Mouse (Mus musculus) midbrain, embryonic 15.5 days (tissue): ENCODE measurements around the gene Ston1. TPM values are rescaled to one million over a fixed set of nuclear protein-coding genes. Genes with fewer than 3 reads are reported as not detected.
A peak's percentile ranks its signal among the peaks of the same experiment; 100 is the strongest.

ENCODE experiments used
- ATAC-seq: fragments of 200-750 bp; cut with Nextera tagmentation; replicated peaks from 2 replicates; pipeline ENCODE4 v1.8.0; 2017; ENCODE audit warnings: moderate TSS enrichment
- H3K27ac ChIP-seq: fragments of 300-500 bp; sonication (generic); 2 replicates; pipeline ENCODE4 v1.5.1; 2015; ENCODE audit warnings: mild to moderate bottlenecking, inconsistent platforms
- H3K27me3 ChIP-seq: fragments of 300-500 bp; sonication (generic); replicated peaks from 2 replicates; pipeline ENCODE4 v1.6.1; 2015; ENCODE audit warnings: inconsistent platforms
- H3K36me3 ChIP-seq: fragments of 300-500 bp; sonication (generic); replicated peaks from 2 replicates; pipeline ENCODE4 v1.6.1; 2015; ENCODE audit warnings: inconsistent platforms
- H3K4me1 ChIP-seq: fragments of 300-500 bp; sonication (generic); 2 replicates; pipeline ENCODE4 v1.6.1; 2015; ENCODE audit warnings: inconsistent platforms
- H3K4me2 ChIP-seq: fragments of 300-500 bp; sonication (generic); 2 replicates; pipeline ENCODE4 v1.6.1; 2015; ENCODE audit warnings: inconsistent platforms, mild to moderate bottlenecking, moderate library complexity
- H3K4me3 ChIP-seq: fragments of 300-500 bp; sonication (generic); 2 replicates; pipeline ENCODE4 v1.5.1; 2015; ENCODE audit warnings: mild to moderate bottlenecking, inconsistent platforms
- H3K9ac ChIP-seq: fragments of 300-500 bp; sonication (generic); 2 replicates; pipeline ENCODE4 v1.6.1; 2015; ENCODE audit warnings: mild to moderate bottlenecking, inconsistent platforms
- H3K9me3 ChIP-seq: fragments of 300-500 bp; sonication (generic); 2 replicates; pipeline ENCODE4 v1.6.1; 2016; ENCODE audit warnings: inconsistent platforms
- WGBS: fragments of 180-500 bp; shearing (Covaris S2); methylation state at CpG from one replicate; pipeline ENCODE4 v1.1.7; 2015; ENCODE audit warnings: mixed read lengths; 5-methylcytosine and 5-hydroxymethylcytosine counted together
- polyA plus RNA-seq: library from polyadenylated mRNA; unstranded; fragments of >200 nt; fragmentation: Nextera tagmentation; extraction: Ambion mirVana; gene quantifications from 2 replicates; pipeline ENCODE4 v1.2.1, GENCODE M21; 2015

Gene Ston1
- polyA plus RNA-seq, 1 experiment from 2014 or later: 2.1 TPM

- Histone ChIP-seq H3K36me3 (no peaks in the 10 kb centered on the region), H3K27me3 (no peaks in the 10 kb centered on the region), H3K9me3 (no peaks in the 10 kb centered on the region), H3K9ac (no peak overlapping the region), H3K27ac (no peak overlapping the region), H3K4me2 (no peak overlapping the region), H3K4me1 (peaks cover 9% of the 10 kb centered on the region), H3K4me3 (no peak overlapping the region)
- no peak for ATAC-seq
- WGBS: 77% methylated on average over 4 of the region's 4 CpGs
Observed at GRCm38 (mm10) chr17:88596068-88596467, 1.4 kb upstream of the Ston1 start.

- no peaks in the 10 kb centered on the region for H3K36me3 ChIP-seq
- H3K27ac ChIP-seq: no peak overlapping the region; the same call in 1 of the 2 replicates
- 30% methylated on average over 16 of the region's 16 CpGs for WGBS
- H3K4me3 ChIP-seq: peak overlapping the region; percentile 51
- no peak; the same call in 1 of the 2 replicates for ATAC-seq
- peak overlapping the region; percentile 90 for H3K4me2 ChIP-seq
- peak overlapping the region; percentile 55; the same call in 1 of the 2 replicates for H3K9ac ChIP-seq
- no peaks in the 10 kb centered on the region for H3K9me3 ChIP-seq
- H3K27me3 ChIP-seq: no peaks in the 10 kb centered on the region
- peaks cover 9% of the 10 kb centered on the region for H3K4me1 ChIP-seq
Observed at GRCm38 (mm10) chr17:88596544-88597221, 801 bp upstream of the Ston1 start.

GRCm38 (mm10) chr17:88598056-88598420 is 554 bp downstream of the Ston1 start:
- Histone ChIP-seq H3K27ac (peak overlapping the region; percentile 72; the same call in 1 of the 2 replicates), H3K4me2 (peak overlapping the region; percentile 90), H3K4me1 (peaks cover 9% of the 10 kb centered on the region), H3K9me3 (no peaks in the 10 kb centered on the region), H3K36me3 (no peaks in the 10 kb centered on the region), H3K9ac (peak overlapping the region; percentile 55), H3K4me3 (peak overlapping the region; percentile 51), H3K27me3 (no peaks in the 10 kb centered on the region)
- no peak for ATAC-seq
- WGBS: 10% methylated on average over 5 of the region's 5 CpGs

- Histone ChIP-seq H3K4me2 (0 out of 2 replicates have a peak overlapping the region, but pooled peaks have one; percentile 8), H3K27me3 (no peaks in the 10 kb centered on the region), H3K4me3 (no peak overlapping the region), H3K9ac (no peak overlapping the region), H3K36me3 (no peaks in the 10 kb centered on the region), H3K9me3 (no peaks in the 10 kb centered on the region), H3K27ac (no peak overlapping the region), H3K4me1 (peaks cover 9% of the 10 kb centered on the region)
- WGBS: 21% methylated on average over 14 of the region's 14 CpGs
- no peak for ATAC-seq
Observed at GRCm38 (mm10) chr17:88598570-88599368, 1.3 kb downstream of the Ston1 start.

GRCm38 (mm10) chr17:88600492-88601026 is 3.1 kb downstream of the Ston1 start:
- WGBS: 89% methylated on average over 8 of the region's 8 CpGs
- no peak for ATAC-seq
- H3K4me1 ChIP-seq: peaks cover 9% of the 10 kb centered on the region
- H3K27ac ChIP-seq: no peak overlapping the region
- no peak overlapping the region for H3K9ac ChIP-seq
- no peak overlapping the region for H3K4me2 ChIP-seq
- H3K27me3 ChIP-seq: no peaks in the 10 kb centered on the region
- H3K4me3 ChIP-seq: no peak overlapping the region
- no peaks in the 10 kb centered on the region for H3K9me3 ChIP-seq
- H3K36me3 ChIP-seq: no peaks in the 10 kb centered on the region

- Histone ChIP-seq H3K9ac (no peak overlapping the region), H3K4me2 (no peak overlapping the region), H3K27ac (no peak overlapping the region), H3K27me3 (no peaks in the 10 kb centered on the region), H3K36me3 (no peaks in the 10 kb centered on the region), H3K4me3 (no peak overlapping the region), H3K4me1 (no peaks in the 10 kb centered on the region; the same call in 1 of the 2 replicates), H3K9me3 (no peaks in the 10 kb centered on the region)
- no peak for ATAC-seq
- WGBS: 89% methylated on average over 11 of the region's 11 CpGs
Observed at GRCm38 (mm10) chr17:88603943-88604342, 6.5 kb downstream of the Ston1 start.

GRCm38 (mm10) chr17:88606056-88606455 is 8.6 kb downstream of the Ston1 start:
- 89% methylated on average over 2 of the region's 2 CpGs for WGBS
- H3K27ac ChIP-seq: no peak overlapping the region
- ATAC-seq: no peak
- no peaks in the 10 kb centered on the region for H3K36me3 ChIP-seq
- H3K4me1 ChIP-seq: no peaks in the 10 kb centered on the region
- no peaks in the 10 kb centered on the region for H3K27me3 ChIP-seq
- H3K9ac ChIP-seq: no peak overlapping the region
- no peaks in the 10 kb centered on the region for H3K9me3 ChIP-seq
- no peak overlapping the region for H3K4me2 ChIP-seq
- no peak overlapping the region for H3K4me3 ChIP-seq

GRCm38 (mm10) chr17:88609361-88609760 is 11.9 kb downstream of the Ston1 start:
- Histone ChIP-seq H3K9ac (no peak overlapping the region), H3K4me1 (no peaks in the 10 kb centered on the region), H3K27me3 (no peaks in the 10 kb centered on the region), H3K4me3 (no peak overlapping the region), H3K9me3 (no peaks in the 10 kb centered on the region), H3K27ac (no peak overlapping the region), H3K36me3 (no peaks in the 10 kb centered on the region), H3K4me2 (no peak overlapping the region)
- ATAC-seq: no peak
- 84% methylated on average over 15 of the region's 15 CpGs for WGBS

- no peaks in the 10 kb centered on the region for H3K9me3 ChIP-seq
- no peak overlapping the region for H3K4me3 ChIP-seq
- H3K9ac ChIP-seq: no peak overlapping the region
- WGBS: 87% methylated on average over 2 of the region's 2 CpGs
- H3K36me3 ChIP-seq: no peaks in the 10 kb centered on the region
- no peak for ATAC-seq
- H3K27me3 ChIP-seq: no peaks in the 10 kb centered on the region
- H3K4me1 ChIP-seq: no peaks in the 10 kb centered on the region
- no peak overlapping the region for H3K27ac ChIP-seq
- H3K4me2 ChIP-seq: no peak overlapping the region
Observed at GRCm38 (mm10) chr17:88611057-88611456, 13.6 kb downstream of the Ston1 start.

GRCm38 (mm10) chr17:88613172-88613571 is 15.7 kb downstream of the Ston1 start:
- no peak for ATAC-seq
- H3K4me2 ChIP-seq: no peak overlapping the region
- no peak overlapping the region for H3K4me3 ChIP-seq
- H3K9ac ChIP-seq: no peak overlapping the region
- H3K36me3 ChIP-seq: no peaks in the 10 kb centered on the region
- WGBS: 58% methylated on average over 6 of the region's 6 CpGs
- H3K4me1 ChIP-seq: no peaks in the 10 kb centered on the region
- no peak overlapping the region for H3K27ac ChIP-seq
- no peaks in the 10 kb centered on the region for H3K9me3 ChIP-seq
- H3K27me3 ChIP-seq: no peaks in the 10 kb centered on the region

GRCm38 (mm10) chr17:88613721-88614120 is 16.2 kb downstream of the Ston1 start:
- Histone ChIP-seq H3K27me3 (no peaks in the 10 kb centered on the region), H3K9ac (no peak overlapping the region), H3K4me2 (no peak overlapping the region), H3K4me3 (no peak overlapping the region), H3K4me1 (no peaks in the 10 kb centered on the region), H3K9me3 (no peaks in the 10 kb centered on the region), H3K36me3 (no peaks in the 10 kb centered on the region), H3K27ac (no peak overlapping the region)
- WGBS: 86% methylated on average over 3 of the region's 3 CpGs
- ATAC-seq: no peak

GRCm38 (mm10) chr17:88614234-88614633 is 16.8 kb downstream of the Ston1 start:
- H3K4me3 ChIP-seq: no peak overlapping the region
- H3K9me3 ChIP-seq: no peaks in the 10 kb centered on the region
- no peaks in the 10 kb centered on the region for H3K36me3 ChIP-seq
- H3K27me3 ChIP-seq: no peaks in the 10 kb centered on the region
- no peak overlapping the region for H3K27ac ChIP-seq
- H3K4me2 ChIP-seq: no peak overlapping the region
- no peaks in the 10 kb centered on the region for H3K4me1 ChIP-seq
- H3K9ac ChIP-seq: no peak overlapping the region
- no peak for ATAC-seq
- WGBS: 62% methylated on average over 3 of the region's 3 CpGs
